Mouse (Mus musculus): ENCODE results near the gene Tpd52l2. TPM values are rescaled to one million over a fixed set of nuclear protein-coding genes. Genes with fewer than 3 reads are reported as not detected.

The Tpd52l2 gene
- polyA plus RNA-seq, 1 experiment from 2014 or later, result 118 TPM

DNA sequence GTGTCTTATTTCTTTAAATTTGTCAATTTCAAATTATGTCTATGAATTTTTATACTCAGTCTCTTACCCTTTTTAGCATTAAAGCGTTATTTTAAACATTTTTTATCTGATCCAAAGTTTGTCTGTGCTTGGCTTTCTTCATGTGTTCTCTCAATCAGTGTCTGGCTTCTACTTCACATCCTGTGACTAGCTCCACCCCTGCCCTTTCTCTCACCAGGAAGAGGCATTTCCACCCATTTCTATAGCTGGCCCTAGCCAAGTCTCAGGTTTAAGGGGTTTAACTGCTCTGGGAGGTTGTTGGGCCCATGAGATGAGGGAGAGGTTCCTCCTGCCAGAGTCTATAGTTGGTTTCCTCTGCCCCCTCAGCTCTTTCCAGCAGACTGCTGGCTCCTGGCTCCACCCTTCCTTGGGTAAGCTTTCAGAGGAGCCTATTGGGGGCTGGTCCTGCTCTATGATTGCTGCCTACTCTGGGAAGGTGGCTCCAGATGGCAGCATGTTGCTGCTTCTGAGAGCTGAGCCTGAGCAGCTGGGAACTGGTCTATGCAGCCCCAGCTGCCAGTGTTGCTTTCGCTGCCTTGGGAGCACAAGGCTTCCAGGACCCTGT lies 40.6 kb downstream of the Tpd52l2 start:
- DNase-seq (ENCODE audit: low spot score), result peak; percentile 4

DNA sequence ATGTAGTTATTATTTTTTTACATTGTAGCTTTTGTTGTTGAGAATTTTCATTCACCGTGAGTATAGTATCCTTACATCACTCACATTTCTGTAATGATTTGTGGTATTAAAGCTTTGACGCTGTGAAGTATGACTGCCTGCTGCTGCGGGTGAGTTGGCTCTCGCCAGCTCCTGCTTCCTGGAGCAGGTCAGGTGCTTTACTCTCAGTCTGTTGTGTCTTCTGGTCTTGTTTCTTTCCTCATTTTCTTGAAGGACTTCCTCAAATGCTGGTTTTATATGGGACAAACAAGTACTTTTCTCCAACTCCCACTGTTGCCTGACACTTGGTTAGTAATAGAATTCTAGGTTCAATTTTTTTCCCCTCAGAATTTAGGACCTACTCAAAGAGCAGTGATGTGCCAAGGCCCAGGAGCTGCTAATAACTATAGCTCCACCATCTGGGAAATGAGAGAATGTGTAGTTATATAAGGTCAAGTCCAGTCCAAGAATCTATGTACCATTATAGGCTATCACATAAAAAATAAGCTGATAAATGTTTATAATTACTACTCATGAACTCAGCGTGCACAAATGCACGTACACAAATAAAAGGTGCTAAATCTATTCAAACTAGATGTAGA lies 44.9 kb downstream of the Tpd52l2 start:
- no peak for DNase-seq (ENCODE audit: low spot score)

DNA sequence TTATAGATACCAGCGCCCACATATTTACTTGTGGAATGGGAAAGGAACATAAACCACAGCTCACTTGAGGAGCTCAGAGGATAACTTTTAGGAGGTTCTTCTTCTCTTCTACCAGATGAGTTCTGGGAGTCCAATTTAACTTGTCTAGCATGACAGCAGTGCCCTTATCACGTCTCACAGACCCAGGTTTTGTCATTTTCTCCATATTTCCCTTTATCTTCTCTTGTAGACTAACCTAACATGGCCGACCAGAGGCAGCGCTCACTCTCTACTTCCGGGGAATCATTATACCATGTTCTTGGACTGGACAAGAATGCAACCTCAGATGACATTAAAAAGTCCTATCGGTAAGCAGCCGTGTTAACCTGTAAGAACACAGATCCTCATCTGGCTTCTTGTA lies 49.2 kb downstream of the Tpd52l2 start:
- no peak for DNase-seq (ENCODE audit: low spot score)

DNA sequence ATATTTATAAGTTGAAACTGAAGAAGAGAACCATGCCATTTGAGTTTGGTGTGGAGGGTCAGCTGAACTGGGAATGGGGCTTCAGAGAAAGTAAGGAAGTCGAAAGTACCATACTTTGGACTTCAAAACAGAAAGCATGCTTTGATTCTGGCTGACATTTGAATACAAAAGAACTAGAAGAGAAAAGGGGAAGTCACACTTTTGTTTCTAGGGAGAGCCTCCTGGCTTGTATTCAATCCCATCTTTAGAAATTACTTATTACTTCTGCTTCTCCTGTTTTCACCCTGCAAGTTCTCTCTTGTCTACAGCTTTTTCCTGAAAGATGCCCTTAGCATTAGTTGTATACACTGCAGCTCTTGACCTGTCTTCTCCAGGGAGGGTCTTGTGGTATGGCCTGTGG lies 51.3 kb downstream of the Tpd52l2 start:
- DNase-seq (ENCODE audit: low spot score), result no peak

DNA sequence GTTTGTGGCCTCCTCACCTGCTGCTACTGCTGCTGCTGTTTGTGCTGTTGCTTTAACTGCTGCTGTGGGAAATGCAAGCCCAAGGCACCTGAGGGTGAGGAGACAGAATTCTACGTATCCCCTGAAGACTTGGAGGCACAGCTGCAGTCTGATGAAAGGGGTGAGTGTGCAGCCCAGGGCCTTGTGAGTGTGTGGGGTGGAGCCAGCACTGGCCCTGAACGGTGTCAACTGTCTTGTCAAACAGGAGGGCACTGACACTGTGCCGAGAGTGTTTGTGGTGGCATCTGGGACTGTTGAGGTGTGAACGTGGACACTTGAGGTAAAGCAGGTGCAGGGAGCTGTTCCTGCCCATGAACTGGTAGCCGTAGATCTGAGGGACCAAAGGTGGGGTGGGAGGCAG lies 51.7 kb downstream of the Tpd52l2 start:
- peak; percentile 23 for DNase-seq (ENCODE audit: low spot score)

DNA sequence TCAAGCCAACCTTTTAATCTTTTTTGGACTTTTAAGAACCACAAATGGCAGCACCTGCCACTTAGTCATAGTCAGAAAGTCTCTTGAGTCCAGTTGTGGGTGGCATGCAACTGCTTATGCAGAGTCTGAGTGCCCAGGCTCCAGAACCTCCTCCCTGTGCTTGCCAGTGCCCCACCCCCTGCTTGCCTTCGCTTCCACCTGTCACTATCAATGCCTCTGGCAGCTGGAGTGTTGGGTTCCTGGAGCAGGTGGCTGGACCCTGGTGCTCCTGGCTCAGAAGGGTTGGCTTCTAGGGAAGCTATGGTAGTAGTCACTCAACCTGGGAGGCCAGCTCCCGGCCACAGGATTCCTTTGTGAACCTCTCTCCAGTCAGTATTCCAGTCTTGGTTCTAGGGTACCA lies 53.3 kb downstream of the Tpd52l2 start:
- no peak for DNase-seq (ENCODE audit: low spot score)

DNA sequence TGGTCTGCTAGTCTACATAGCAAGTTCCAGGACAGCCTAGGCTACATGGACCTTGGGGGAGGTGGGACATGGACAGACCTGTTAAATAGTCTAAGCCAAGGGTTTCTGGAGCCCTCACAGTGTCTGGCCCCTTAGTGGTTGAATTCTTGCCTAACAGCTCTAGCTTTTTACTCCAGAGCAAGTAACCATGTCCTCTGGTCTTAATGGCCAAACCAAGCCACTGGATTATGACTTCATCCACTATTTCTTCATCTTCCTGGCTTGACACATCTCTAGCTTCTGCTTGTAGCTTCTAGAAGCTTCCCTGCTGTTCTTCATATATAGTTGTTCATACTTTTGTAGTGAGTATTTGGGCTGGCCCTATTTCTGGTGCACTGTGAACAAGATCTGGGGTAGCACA lies 56.8 kb downstream of the Tpd52l2 start:
- no peak for DNase-seq (ENCODE audit: low spot score)

DNA sequence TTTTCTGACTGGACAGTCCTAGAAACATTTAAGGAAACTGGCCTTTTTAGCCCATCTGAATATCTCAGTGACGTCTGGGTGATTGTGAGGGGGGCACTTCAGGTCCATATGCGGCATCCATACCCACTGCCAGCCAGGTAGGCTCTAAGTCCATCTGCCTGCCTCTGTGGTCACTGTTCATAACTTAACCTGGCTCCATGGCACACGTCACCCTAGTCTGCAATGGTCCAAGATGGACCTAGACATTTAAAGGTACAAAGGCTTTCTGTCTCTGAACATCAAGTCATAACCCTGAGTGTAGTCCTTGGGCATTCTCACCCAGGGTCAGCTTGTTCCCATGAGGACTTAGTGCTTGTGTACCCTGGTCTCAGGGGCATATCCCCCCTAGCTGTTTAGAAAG lies 70.4 kb downstream of the Tpd52l2 start:
- no peak for DNase-seq (ENCODE audit: low spot score)

Other genes with a start within 250 kb of the Tpd52l2 start
- gene Gmeb2, start 209.1 kb upstream of the Tpd52l2 start, polyA plus RNA-seq (2015; fragmentation: Nextera tagmentation; extraction: Ambion mirVana), result 11.8 and 14.1 TPM in 2 replicates
- 0.22 and 0.27 TPM in 2 replicates for gene Stmn3, start 182.6 kb upstream of the Tpd52l2 start, polyA plus RNA-seq (2015; fragmentation: Nextera tagmentation; extraction: Ambion mirVana)
- 31.9 and 37.6 TPM in 2 replicates for gene Rtel1, start 177.4 kb upstream of the Tpd52l2 start, polyA plus RNA-seq (2015; fragmentation: Nextera tagmentation; extraction: Ambion mirVana)
- gene Zgpat, start 132.2 kb upstream of the Tpd52l2 start, polyA plus RNA-seq (2015; fragmentation: Nextera tagmentation; extraction: Ambion mirVana), result 36.4 and 37.6 TPM in 2 replicates
- 55.8 and 68.0 TPM in 2 replicates for gene Arfrp1, start 131.7 kb upstream of the Tpd52l2 start, polyA plus RNA-seq (2015; fragmentation: Nextera tagmentation; extraction: Ambion mirVana)
- gene Lime1, start 117.1 kb upstream of the Tpd52l2 start, polyA plus RNA-seq (2015; fragmentation: Nextera tagmentation; extraction: Ambion mirVana), result 35.7 and 40.7 TPM in 2 replicates
- gene Zbtb46, start 37.7 kb upstream of the Tpd52l2 start, polyA plus RNA-seq (2015; fragmentation: Nextera tagmentation; extraction: Ambion mirVana), result 2.4 and 2.8 TPM in 2 replicates
- 0.14 TPM in 1 of 2 replicates, not detected in the other for gene Abhd16b, start 3.9 kb upstream of the Tpd52l2 start, polyA plus RNA-seq (2015; fragmentation: Nextera tagmentation; extraction: Ambion mirVana)
- gene Dnajc5, start 23.3 kb downstream of the Tpd52l2 start, polyA plus RNA-seq (2015; fragmentation: Nextera tagmentation; extraction: Ambion mirVana), result 76.1 and 86.7 TPM in 2 replicates
- gene Uckl1, start 87.8 kb downstream of the Tpd52l2 start, polyA plus RNA-seq (2015; fragmentation: Nextera tagmentation; extraction: Ambion mirVana), result 50.0 and 51.1 TPM in 2 replicates
- gene Prpf6, start 94.7 kb downstream of the Tpd52l2 start, polyA plus RNA-seq (2015; fragmentation: Nextera tagmentation; extraction: Ambion mirVana), result 51.7 and 55.3 TPM in 2 replicates
- gene Zfp512b, start 95.7 kb downstream of the Tpd52l2 start, polyA plus RNA-seq (2015; fragmentation: Nextera tagmentation; extraction: Ambion mirVana), result 23.3 and 35.0 TPM in 2 replicates
- 9.4 and 12.1 TPM in 2 replicates for gene Samd10, start 102.1 kb downstream of the Tpd52l2 start, polyA plus RNA-seq (2015; fragmentation: Nextera tagmentation; extraction: Ambion mirVana)
- 0.18 and 0.44 TPM in 2 replicates for gene Gm29797, start 159.9 kb downstream of the Tpd52l2 start, polyA plus RNA-seq (2015; fragmentation: Nextera tagmentation; extraction: Ambion mirVana)
- 13.9 and 14.1 TPM in 2 replicates for gene Sox18, start 174.5 kb downstream of the Tpd52l2 start, polyA plus RNA-seq (2015; fragmentation: Nextera tagmentation; extraction: Ambion mirVana)
- 8.5 and 9.8 TPM in 2 replicates for gene Tcea2, start 183.2 kb downstream of the Tpd52l2 start, polyA plus RNA-seq (2015; fragmentation: Nextera tagmentation; extraction: Ambion mirVana)
- gene Rgs19, start 196.8 kb downstream of the Tpd52l2 start, polyA plus RNA-seq (2015; fragmentation: Nextera tagmentation; extraction: Ambion mirVana), result 80.7 and 97.8 TPM in 2 replicates
- gene Lkaaear1, start 201.3 kb downstream of the Tpd52l2 start, polyA plus RNA-seq (2015; fragmentation: Nextera tagmentation; extraction: Ambion mirVana), result not detected in 2 replicates
- 0.12 and 0.14 TPM in 2 replicates for gene Oprl1, start 217.9 kb downstream of the Tpd52l2 start, polyA plus RNA-seq (2015; fragmentation: Nextera tagmentation; extraction: Ambion mirVana)

Measured in thymus, postnatal 0 days (tissue).